Mouse (Mus musculus): ENCODE results near the gene Nup133. TPM values are rescaled to one million over a fixed set of nuclear protein-coding genes. Genes with fewer than 3 reads are reported as not detected.
"Not testable (repeated sequence)": the region's sequence is repeated elsewhere in the genome, so short reads cannot be mapped to it uniquely, and the experiment has no call there.

Gene Nup133
- polyA plus RNA-seq, 1 experiment from 2014 or later: 39.8 TPM

DNA sequence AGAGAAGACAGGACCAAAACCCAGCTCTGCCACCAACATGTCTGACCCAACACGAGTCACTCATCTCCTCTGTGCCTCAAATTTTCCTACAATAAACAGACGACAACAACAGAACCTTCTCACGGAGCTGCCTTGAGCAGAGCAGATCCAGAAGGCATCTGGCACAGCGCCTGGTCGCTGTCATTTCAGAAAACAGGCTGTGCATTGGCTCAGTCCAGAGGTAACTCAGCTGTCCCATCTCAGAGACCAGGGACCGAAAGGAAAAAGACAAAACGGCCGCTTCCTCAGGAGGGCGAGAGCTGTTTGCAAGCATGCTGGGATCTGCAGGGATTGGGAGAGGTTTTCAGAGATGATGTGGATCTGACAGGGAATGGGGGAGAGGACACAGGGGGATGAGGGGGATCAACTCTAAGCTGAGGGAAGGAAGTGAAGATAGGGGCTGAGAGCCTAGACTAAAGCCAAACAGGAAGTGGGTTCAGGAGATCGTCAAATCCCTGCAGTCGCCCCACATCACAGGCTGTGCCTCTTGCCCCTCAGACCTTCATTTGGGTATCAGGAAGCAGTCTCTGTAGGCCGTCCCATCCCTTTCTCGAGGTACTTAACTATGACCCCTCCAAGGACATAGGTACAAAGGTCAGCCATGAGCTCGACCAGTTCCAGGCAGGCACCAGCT lies 29.2 kb upstream of the Nup133 start:
- Histone ChIP-seq H3K36me3 (no peaks in the 10 kb centered on the region), H3K27ac (no peak overlapping the region), H3K4me2 (replicated peaks) (no peak overlapping the region), H3K9ac (no peak overlapping the region), H3K27me3 (replicated peaks) (no peaks in the 10 kb centered on the region), H3K4me1 (peaks cover 10% of the 10 kb centered on the region), H3K9me3 (no peaks in the 10 kb centered on the region), H3K4me3 (no peak overlapping the region)
- 78% methylated on average over 14 of the region's 14 CpGs for WGBS
- no peak for ATAC-seq (ENCODE audit: low FRiP score, low read depth)

GRCm38 (mm10) chr8:123977499-123977898 lies 28.4 kb upstream of the Nup133 start:
- H3K4me2 ChIP-seq (replicated peaks): no peak overlapping the region
- H3K27me3 ChIP-seq (replicated peaks): no peaks in the 10 kb centered on the region
- H3K36me3 ChIP-seq: no peaks in the 10 kb centered on the region
- no peak overlapping the region for H3K27ac ChIP-seq
- no peak overlapping the region for H3K4me3 ChIP-seq
- H3K9ac ChIP-seq: no peak overlapping the region
- peaks cover 10% of the 10 kb centered on the region for H3K4me1 ChIP-seq
- ATAC-seq (ENCODE audit: low FRiP score, low read depth): no peak
- H3K9me3 ChIP-seq: no peaks in the 10 kb centered on the region
- WGBS: 96% methylated on average over 4 of the region's 4 CpGs

DNA sequence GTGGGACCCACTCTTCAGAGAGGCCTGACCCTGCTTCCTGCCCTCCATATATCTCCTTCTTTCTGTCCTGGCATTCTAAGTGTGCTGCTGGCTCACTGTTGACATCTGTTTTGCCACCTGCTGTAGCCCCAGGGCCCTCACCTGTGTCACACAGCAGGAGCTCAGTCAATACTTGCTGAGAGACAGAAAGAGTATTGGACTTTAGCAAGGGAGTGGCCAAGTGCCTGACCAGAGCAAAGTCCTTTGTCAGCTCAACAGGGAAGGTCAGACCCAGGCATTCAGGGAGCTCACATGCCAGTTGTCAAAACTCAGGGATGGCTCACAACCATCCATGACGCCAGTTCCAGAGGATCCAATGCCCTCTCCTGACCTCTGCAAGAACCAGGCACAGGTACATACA lies 24.4 kb upstream of the Nup133 start:
- 73% methylated on average over 1 of the region's 1 CpGs for WGBS

DNA sequence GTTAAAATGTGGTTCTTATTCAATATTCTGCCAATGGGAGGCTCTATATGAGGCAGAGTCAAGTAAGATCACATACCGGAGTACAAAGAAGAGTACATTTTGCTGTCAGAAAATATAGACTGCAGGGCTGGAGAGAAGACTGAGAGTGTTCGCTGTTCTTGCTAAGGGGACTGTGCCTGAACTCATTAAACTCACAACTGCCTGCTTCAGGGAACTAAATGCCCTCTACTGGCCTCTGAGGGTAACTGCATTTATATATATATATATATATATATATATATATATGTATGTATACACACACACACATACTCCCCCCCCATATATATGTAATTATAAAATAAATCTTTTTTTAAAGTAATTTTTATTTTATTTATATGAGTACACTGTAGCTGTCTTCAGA lies 17.8 kb upstream of the Nup133 start:
- Histone ChIP-seq H3K4me1 (no peaks in the 10 kb centered on the region), H3K27me3 (replicated peaks) (no peaks in the 10 kb centered on the region), H3K4me2 (replicated peaks) (no peak overlapping the region), H3K9me3 (no peaks in the 10 kb centered on the region), H3K4me3 (no peak overlapping the region), H3K27ac (no peak overlapping the region), H3K9ac (no peak overlapping the region), H3K36me3 (peaks cover 33% of the 10 kb centered on the region)
- WGBS: 81% methylated on average over 2 of the region's 2 CpGs
- ATAC-seq (ENCODE audit: low FRiP score, low read depth): no peak

More for the DNA sequence above, 24.4 kb upstream of the Nup133 start:
- H3K36me3 ChIP-seq: peaks cover 6% of the 10 kb centered on the region; the same call in 1 of the 2 replicates
- H3K27me3 ChIP-seq (replicated peaks): no peaks in the 10 kb centered on the region
- no peak overlapping the region for H3K4me3 ChIP-seq
- no peaks in the 10 kb centered on the region for H3K9me3 ChIP-seq
- H3K4me2 ChIP-seq (replicated peaks): no peak overlapping the region
- no peaks in the 10 kb centered on the region for H3K4me1 ChIP-seq
- no peak overlapping the region for H3K9ac ChIP-seq
- no peak overlapping the region for H3K27ac ChIP-seq
- no peak for ATAC-seq (ENCODE audit: low FRiP score, low read depth)

DNA sequence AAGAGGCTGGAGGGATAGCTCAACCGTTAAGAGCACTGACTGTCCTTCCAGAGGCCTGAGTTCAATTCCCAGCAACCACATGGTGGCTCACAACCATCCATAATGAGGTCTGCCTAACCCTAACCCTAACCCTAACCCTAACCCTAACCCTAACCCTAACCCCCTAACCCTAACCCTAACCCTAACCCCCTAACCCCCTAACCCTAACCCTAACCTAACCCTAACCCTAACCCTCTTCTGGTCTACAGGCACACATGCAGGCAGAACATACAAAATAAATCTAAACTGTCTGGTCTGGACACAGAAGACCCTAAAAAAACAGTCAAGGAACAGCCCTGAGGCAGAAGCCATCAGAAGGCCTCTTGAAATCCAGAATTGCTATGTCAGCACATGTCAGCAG lies 12.3 kb upstream of the Nup133 start:
- Histone ChIP-seq H3K4me3 (no peak overlapping the region), H3K4me2 (replicated peaks) (no peak overlapping the region), H3K4me1 (no peaks in the 10 kb centered on the region), H3K27me3 (replicated peaks) (no peaks in the 10 kb centered on the region), H3K36me3 (peaks cover 60% of the 10 kb centered on the region), H3K9me3 (no peaks in the 10 kb centered on the region), H3K9ac (no peak overlapping the region), H3K27ac (no peak overlapping the region)
- ATAC-seq (ENCODE audit: low FRiP score, low read depth): no peak
- WGBS: 88% methylated on average over 1 of the region's 1 CpGs

DNA sequence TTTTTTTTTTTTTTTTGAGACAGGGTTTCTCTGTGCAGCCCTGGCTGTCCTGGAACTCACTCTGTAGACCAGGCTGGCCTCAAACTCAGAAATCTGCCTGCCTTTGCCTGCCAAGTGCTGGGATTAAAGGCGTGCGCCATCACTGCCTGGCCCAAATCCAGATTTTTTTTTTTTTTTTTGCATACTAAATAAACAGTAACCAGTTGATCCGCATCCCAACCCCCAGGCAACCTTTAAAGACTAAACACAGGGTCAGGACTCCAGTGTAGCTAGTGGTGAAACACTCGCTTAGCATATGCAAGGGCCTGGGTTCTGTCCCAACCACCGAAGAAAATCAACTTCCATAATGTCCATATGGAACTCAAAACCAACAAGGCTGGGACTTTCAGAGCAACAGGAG lies 11.5 kb upstream of the Nup133 start:
- H3K27ac ChIP-seq; H3K27me3 ChIP-seq (replicated peaks); H3K4me1 ChIP-seq; H3K4me2 ChIP-seq (replicated peaks); H3K4me3 ChIP-seq; ATAC-seq (ENCODE audit: low FRiP score, low read depth); H3K9me3 ChIP-seq; H3K9ac ChIP-seq: not testable (repeated sequence)
- 89% methylated on average over 5 of the region's 5 CpGs for WGBS
- H3K36me3 ChIP-seq: peaks cover 57% of the 10 kb centered on the region

DNA sequence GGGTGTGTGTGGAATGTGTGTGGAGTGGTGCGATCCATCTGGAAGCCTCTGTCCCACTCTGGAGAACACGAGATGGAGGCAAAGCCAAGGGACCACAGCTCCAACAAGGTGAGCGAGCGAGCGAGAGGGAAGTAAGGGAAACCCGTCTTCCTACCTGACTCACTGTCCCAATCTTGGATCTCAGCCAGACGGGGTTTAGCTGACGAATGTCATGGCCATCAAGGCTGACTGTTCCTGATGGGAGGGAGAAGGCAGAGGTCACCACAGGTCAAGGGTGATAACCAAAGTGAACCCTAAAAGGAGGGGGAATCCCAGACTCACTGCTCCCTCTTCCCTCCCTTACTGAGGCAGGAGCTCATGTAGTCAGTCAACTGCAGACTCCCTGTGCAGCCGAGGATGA lies 11.0 kb upstream of the Nup133 start:
- no peak overlapping the region for H3K27ac ChIP-seq
- H3K36me3 ChIP-seq: peaks cover 57% of the 10 kb centered on the region
- H3K9me3 ChIP-seq: no peaks in the 10 kb centered on the region
- no peaks in the 10 kb centered on the region for H3K27me3 ChIP-seq (replicated peaks)
- no peak overlapping the region for H3K4me3 ChIP-seq
- 90% methylated on average over 9 of the region's 9 CpGs for WGBS
- no peak for ATAC-seq (ENCODE audit: low FRiP score, low read depth)
- no peaks in the 10 kb centered on the region for H3K4me1 ChIP-seq
- no peak overlapping the region for H3K9ac ChIP-seq
- no peak overlapping the region for H3K4me2 ChIP-seq (replicated peaks)

DNA sequence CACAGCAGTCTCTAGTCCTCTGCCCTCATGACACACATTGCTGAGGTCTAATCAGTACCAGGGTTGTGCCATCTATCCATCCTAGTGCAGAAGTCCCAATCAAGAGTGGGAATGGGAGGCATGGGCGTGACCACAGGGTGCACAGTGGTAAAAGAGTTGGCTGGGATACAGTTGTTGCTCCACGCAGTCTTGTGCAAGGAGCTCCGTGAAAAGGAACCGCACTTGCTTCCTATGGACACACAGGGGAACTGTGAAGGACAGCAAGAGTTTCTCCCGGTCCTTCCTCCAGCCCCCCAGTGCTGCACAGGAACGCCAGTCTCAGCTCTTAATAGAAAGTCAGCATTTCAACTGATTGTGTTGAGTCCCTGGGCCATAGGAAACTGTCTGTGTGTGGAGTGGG lies 10.4 kb upstream of the Nup133 start:
- H3K27me3 ChIP-seq (replicated peaks): no peaks in the 10 kb centered on the region
- no peak overlapping the region for H3K4me2 ChIP-seq (replicated peaks)
- H3K9me3 ChIP-seq: no peaks in the 10 kb centered on the region
- WGBS: 89% methylated on average over 6 of the region's 6 CpGs
- no peaks in the 10 kb centered on the region for H3K4me1 ChIP-seq
- no peak overlapping the region for H3K4me3 ChIP-seq
- no peak overlapping the region for H3K9ac ChIP-seq
- ATAC-seq (ENCODE audit: low FRiP score, low read depth): no peak
- peaks cover 54% of the 10 kb centered on the region for H3K36me3 ChIP-seq
- H3K27ac ChIP-seq: no peak overlapping the region

- Histone ChIP-seq H3K9me3 (no peaks in the 10 kb centered on the region), H3K27ac (no peak overlapping the region), H3K9ac (no peak overlapping the region), H3K4me2 (replicated peaks) (no peak overlapping the region), H3K4me3 (no peak overlapping the region), H3K4me1 (no peaks in the 10 kb centered on the region), H3K36me3 (peaks cover 55% of the 10 kb centered on the region), H3K27me3 (replicated peaks) (no peaks in the 10 kb centered on the region)
- no peak for ATAC-seq (ENCODE audit: low FRiP score, low read depth)
- 83% methylated on average over 17 of the region's 17 CpGs for WGBS
These were observed 9.1 kb upstream of the Nup133 start for GRCm38 (mm10) chr8:123958130-123958529.

- ATAC-seq (ENCODE audit: low FRiP score, low read depth): no peak
- peaks cover 33% of the 10 kb centered on the region for H3K36me3 ChIP-seq
- H3K27ac ChIP-seq: no peak overlapping the region
- H3K4me3 ChIP-seq: no peak overlapping the region
- H3K27me3 ChIP-seq (replicated peaks): no peaks in the 10 kb centered on the region
- H3K9ac ChIP-seq: no peak overlapping the region
- H3K9me3 ChIP-seq: no peaks in the 10 kb centered on the region
- 92% methylated on average over 8 of the region's 8 CpGs for WGBS
- no peak overlapping the region for H3K4me2 ChIP-seq (replicated peaks)
- peaks cover 6% of the 10 kb centered on the region for H3K4me1 ChIP-seq
These were observed 5.2 kb upstream of the Nup133 start for GRCm38 (mm10) chr8:123954246-123954645.

- peaks cover 30% of the 10 kb centered on the region for H3K36me3 ChIP-seq
- WGBS: 88% methylated on average over 8 of the region's 8 CpGs
- peaks cover 6% of the 10 kb centered on the region for H3K4me1 ChIP-seq
- H3K9me3 ChIP-seq: no peaks in the 10 kb centered on the region
- no peak overlapping the region for H3K4me2 ChIP-seq (replicated peaks)
- no peak for ATAC-seq (ENCODE audit: low FRiP score, low read depth)
- no peak overlapping the region for H3K9ac ChIP-seq
- no peaks in the 10 kb centered on the region for H3K27me3 ChIP-seq (replicated peaks)
- H3K27ac ChIP-seq: no peak overlapping the region
- H3K4me3 ChIP-seq: no peak overlapping the region
These were observed 4.6 kb upstream of the Nup133 start for GRCm38 (mm10) chr8:123953686-123954085.

DNA sequence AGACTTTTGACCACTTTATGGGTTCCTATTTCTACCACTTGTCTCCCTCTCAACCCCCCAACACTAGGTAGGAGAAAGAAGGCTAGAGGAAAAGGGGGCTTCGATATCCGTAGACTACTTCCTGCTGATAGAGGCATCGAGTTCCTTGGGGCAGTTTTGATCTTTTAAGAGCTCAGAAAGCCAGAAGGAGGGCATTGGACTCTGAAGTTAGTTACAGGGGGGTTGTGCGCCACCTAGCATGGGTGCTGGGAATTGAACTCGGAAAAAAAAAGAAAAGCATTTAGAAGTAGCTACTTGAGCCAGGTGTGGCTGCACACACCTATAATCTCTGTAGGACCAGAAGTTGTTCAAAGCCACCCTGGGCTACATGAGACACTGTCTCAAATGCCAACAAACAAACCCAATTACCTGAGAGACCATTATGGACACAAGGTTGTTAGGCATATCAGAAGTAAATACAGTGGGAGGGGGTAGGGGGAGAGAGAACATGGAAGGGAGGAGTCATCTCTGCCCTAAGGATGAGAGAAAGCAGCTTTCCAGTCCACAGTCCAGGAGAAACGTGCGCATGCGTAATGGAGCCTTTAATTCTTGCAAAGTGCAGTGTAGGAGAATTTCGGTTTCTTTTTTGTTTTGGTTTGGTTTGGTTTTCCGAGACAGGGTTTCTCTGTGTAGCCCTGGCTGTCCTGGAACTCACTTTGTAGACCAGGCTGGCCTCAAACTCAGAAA lies 1.2 kb upstream of the Nup133 start:
- Histone ChIP-seq H3K27ac (no peak overlapping the region), H3K9me3 (no peaks in the 10 kb centered on the region), H3K4me3 (peak overlapping the region; percentile 98), H3K27me3 (replicated peaks) (no peaks in the 10 kb centered on the region), H3K4me2 (replicated peaks) (peak overlapping the region; percentile 98), H3K4me1 (peaks cover 12% of the 10 kb centered on the region), H3K9ac (peak overlapping the region; percentile 78), H3K36me3 (peaks cover 23% of the 10 kb centered on the region)
- 34% methylated on average over 10 of the region's 10 CpGs for WGBS
- ATAC-seq (ENCODE audit: low FRiP score, low read depth): no peak

- peaks cover 12% of the 10 kb centered on the region for H3K4me1 ChIP-seq
- peak overlapping the region; percentile 98 for H3K4me2 ChIP-seq (replicated peaks)
- H3K4me3 ChIP-seq: peak overlapping the region; percentile 98
- WGBS: 6% methylated on average over 10 of the region's 10 CpGs
- no peaks in the 10 kb centered on the region for H3K9me3 ChIP-seq
- 0 out of 2 replicates have a peak overlapping the region, but pooled peaks have one; percentile 8 for H3K27ac ChIP-seq
- peak; percentile 64 for ATAC-seq (ENCODE audit: low FRiP score, low read depth)
- peak overlapping the region; percentile 78 for H3K9ac ChIP-seq
- no peaks in the 10 kb centered on the region for H3K27me3 ChIP-seq (replicated peaks)
- peaks cover 25% of the 10 kb centered on the region for H3K36me3 ChIP-seq
These were observed 571 bp upstream of the Nup133 start for GRCm38 (mm10) chr8:123949686-123949986.
